24 mouse cellular contexts compared by ENCODE assay signal in genomic region chr6:107911387-107911786, GRCm38 (mm10).
"Had no signal": no experiment of that assay in that cellular context is flagged by ENCODE, and none has a peak within 500 bp of the region (broad histone marks: within the 10 kb centered on the region; RNA-seq: fewer than 3 reads in every experiment).

No protein-coding gene starts in this region.

- H3K4me3 ChIP-seq: heart, adult 2 months; heart, embryonic 13.5 days; heart, embryonic 15.5 days; hindbrain, embryonic 13.5 days; hindbrain, embryonic 15.5 days; kidney, embryonic 15.5 days; limb, embryonic 13.5 days; limb, embryonic 15.5 days; liver, embryonic 12.5 days had no signal

- H3K27ac ChIP-seq: heart, adult 2 months; heart, embryonic 13.5 days; heart, embryonic 15.5 days; hindbrain, embryonic 13.5 days; hindbrain, embryonic 15.5 days; hindbrain, postnatal 0 days; kidney, embryonic 15.5 days; kidney, postnatal 0 days; limb, embryonic 13.5 days; limb, embryonic 15.5 days; liver, embryonic 12.5 days had no signal

- DNase-seq: forebrain, postnatal 0 days; gastrocnemius, postnatal 14 days; gastrocnemius, postnatal 36 days; heart, adult 11 months; heart, adult 2 months; heart, postnatal 14 days; heart, postnatal 36 days; kidney, adult 11 months; kidney, adult 2 months; kidney, adult 9 months; kidney, postnatal 14 days; kidney, postnatal 36 days; layer of hippocampus, adult 9-11 months; layer of hippocampus, postnatal 36 days had no signal
